Mouse (Mus musculus): ENCODE results near the gene Gigyf1. TPM values are rescaled to one million over a fixed set of nuclear protein-coding genes. Genes with fewer than 3 reads are reported as not detected.

Gene Gigyf1
- polyA plus RNA-seq, 1 experiment = 40.3 TPM

- TF ChIP-seq POLR2A (IDR thresholded peaks at IDR 0.05; ENCODE audit: low read depth, low read length) = no peak
- TF ChIP-seq CTCF (IDR thresholded peaks at IDR 0.05; ENCODE audit: extremely low read depth, insufficient read depth, insufficient read length, insufficient replicate concordance) = no peak
- Histone ChIP-seq H3K4me1 (ENCODE audit: control insufficient read depth, insufficient read depth, insufficient read length) (peaks cover 4% of the 10 kb centered on the region; the same call in 1 of the 2 replicates), H3K27ac (ENCODE audit: insufficient read depth, low read length) (no peak overlapping the region), H3K4me3 (ENCODE audit: extremely low read depth, insufficient read depth, insufficient read length) (no peak overlapping the region), H3K36me3 (ENCODE audit: control insufficient read depth, insufficient read depth, low read length) (peaks cover 61% of the 10 kb centered on the region), H3K27me3 (ENCODE audit: control insufficient read depth, insufficient read depth, low read length) (no peaks in the 10 kb centered on the region)
- 85% methylated on average over 22 of the region's 22 CpGs for WGBS
- no peak for DNase-seq (ENCODE audit: low read depth in 1 of 2, low spot score in 2 of 2)
Observed at GRCm38 (mm10) chr5:137528247-137528968, 10.1 kb downstream of the Gigyf1 start.

- Histone ChIP-seq H3K27me3 (ENCODE audit: control insufficient read depth, insufficient read depth, low read length) (no peaks in the 10 kb centered on the region), H3K4me3 (ENCODE audit: extremely low read depth, insufficient read depth, insufficient read length) (no peak overlapping the region), H3K36me3 (ENCODE audit: control insufficient read depth, insufficient read depth, low read length) (peaks cover 51% of the 10 kb centered on the region), H3K4me1 (ENCODE audit: control insufficient read depth, insufficient read depth, insufficient read length) (peaks cover 4% of the 10 kb centered on the region; the same call in 1 of the 2 replicates), H3K27ac (ENCODE audit: insufficient read depth, low read length) (no peak overlapping the region)
- no peak for DNase-seq (ENCODE audit: low read depth in 1 of 2, low spot score in 2 of 2)
- TF ChIP-seq POLR2A (IDR thresholded peaks at IDR 0.05; ENCODE audit: low read depth, low read length) (no peak), CTCF (IDR thresholded peaks at IDR 0.05; ENCODE audit: extremely low read depth, insufficient read depth, insufficient read length, insufficient replicate concordance) (no peak)
- 87% methylated on average over 15 of the region's 15 CpGs for WGBS
Observed at GRCm38 (mm10) chr5:137529221-137529995, 11.1 kb downstream of the Gigyf1 start.

GRCm38 (mm10) chr5:137530075-137530474 lies 11.7 kb downstream of the Gigyf1 start:
- TF ChIP-seq POLR2A (IDR thresholded peaks at IDR 0.05; ENCODE audit: low read depth, low read length) (no peak), CTCF (IDR thresholded peaks at IDR 0.05; ENCODE audit: extremely low read depth, insufficient read depth, insufficient read length, insufficient replicate concordance) (no peak)
- Histone ChIP-seq H3K4me1 (ENCODE audit: control insufficient read depth, insufficient read depth, insufficient read length) (peaks cover 7% of the 10 kb centered on the region; the same call in 1 of the 2 replicates), H3K27me3 (ENCODE audit: control insufficient read depth, insufficient read depth, low read length) (no peaks in the 10 kb centered on the region), H3K4me3 (ENCODE audit: extremely low read depth, insufficient read depth, insufficient read length) (peak overlapping the region; percentile 86; the same call in 1 of the 2 replicates), H3K27ac (ENCODE audit: insufficient read depth, low read length) (peak overlapping the region; percentile 27; the same call in 1 of the 2 replicates), H3K36me3 (ENCODE audit: control insufficient read depth, insufficient read depth, low read length) (peaks cover 44% of the 10 kb centered on the region)
- no peak for DNase-seq (ENCODE audit: low read depth in 1 of 2, low spot score in 2 of 2)
- WGBS = 87% methylated on average over 8 of the region's 8 CpGs

GRCm38 (mm10) chr5:137530588-137531413 lies 12.5 kb downstream of the Gigyf1 start:
- WGBS = 5% methylated on average over 45 of the region's 46 CpGs
- H3K4me3 ChIP-seq (ENCODE audit: extremely low read depth, insufficient read depth, insufficient read length) = peak overlapping the region; percentile 86
- peak overlapping the region; percentile 96 for H3K27ac ChIP-seq (ENCODE audit: insufficient read depth, low read length)
- no peak; the same call in 1 of the 2 replicates for TF ChIP-seq POLR2A (IDR thresholded peaks at IDR 0.05; ENCODE audit: low read depth, low read length)
- no peak for TF ChIP-seq CTCF (IDR thresholded peaks at IDR 0.05; ENCODE audit: extremely low read depth, insufficient read depth, insufficient read length, insufficient replicate concordance)
- peaks cover 7% of the 10 kb centered on the region; the same call in 1 of the 2 replicates for H3K4me1 ChIP-seq (ENCODE audit: control insufficient read depth, insufficient read depth, insufficient read length)
- peaks cover 38% of the 10 kb centered on the region for H3K36me3 ChIP-seq (ENCODE audit: control insufficient read depth, insufficient read depth, low read length)
- DNase-seq (ENCODE audit: low read depth in 1 of 2, low spot score in 2 of 2) = peak; percentile 69 to 71
- no peaks in the 10 kb centered on the region for H3K27me3 ChIP-seq (ENCODE audit: control insufficient read depth, insufficient read depth, low read length)

DNA sequence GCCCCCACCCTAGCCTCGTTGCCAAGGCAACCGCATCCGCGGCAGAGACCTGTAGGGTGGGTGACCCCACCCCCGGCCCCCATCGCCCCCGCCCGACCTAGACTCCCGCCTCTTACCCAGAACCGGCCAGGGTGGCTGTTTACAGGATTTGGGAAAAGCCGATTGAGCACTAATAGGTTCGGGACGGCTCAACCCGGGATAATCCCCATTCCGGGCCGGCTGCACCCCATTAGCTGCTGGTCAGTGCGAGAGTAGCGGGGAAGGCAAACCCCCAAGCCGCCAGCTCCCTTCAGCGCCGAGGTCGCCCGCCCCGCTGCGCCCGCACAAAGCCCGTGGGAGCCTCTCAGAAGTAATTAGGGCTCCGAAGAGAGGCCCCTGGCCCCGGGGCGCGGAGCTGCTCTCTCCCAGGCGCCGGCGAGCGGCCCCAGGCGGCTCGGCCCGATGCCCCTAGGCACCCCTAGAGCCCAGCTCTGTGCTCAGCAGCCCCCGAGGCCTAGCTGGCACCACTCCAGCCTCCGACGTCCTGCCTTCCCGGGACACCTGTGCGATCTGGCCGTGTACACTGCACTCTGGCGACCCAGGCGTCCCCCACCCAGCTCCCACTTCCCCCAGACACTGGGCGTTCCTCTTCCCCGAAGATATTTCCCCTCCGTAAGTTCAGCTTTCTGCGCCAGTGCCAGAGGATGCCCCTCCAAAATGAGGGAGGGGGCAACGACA lies 13.2 kb downstream of the Gigyf1 start:
- H3K27ac ChIP-seq (ENCODE audit: insufficient read depth, low read length) = peak overlapping the region; percentile 96
- peak overlapping the region; percentile 86 for H3K4me3 ChIP-seq (ENCODE audit: extremely low read depth, insufficient read depth, insufficient read length)
- H3K36me3 ChIP-seq (ENCODE audit: control insufficient read depth, insufficient read depth, low read length) = peaks cover 32% of the 10 kb centered on the region
- 1% methylated on average over 51 of the region's 51 CpGs for WGBS
- no peaks in the 10 kb centered on the region for H3K27me3 ChIP-seq (ENCODE audit: control insufficient read depth, insufficient read depth, low read length)
- peaks cover 7% of the 10 kb centered on the region; the same call in 1 of the 2 replicates for H3K4me1 ChIP-seq (ENCODE audit: control insufficient read depth, insufficient read depth, insufficient read length)
- DNase-seq (ENCODE audit: low read depth in 1 of 2, low spot score in 2 of 2) = peak in 1 of 2 experiments; percentile 47
- TF ChIP-seq POLR2A (IDR thresholded peaks at IDR 0.05; ENCODE audit: low read depth, low read length) = no peak
- TF ChIP-seq CTCF (IDR thresholded peaks at IDR 0.05; ENCODE audit: extremely low read depth, insufficient read depth, insufficient read length, insufficient replicate concordance) = no peak
